Mouse (Mus musculus): ENCODE measurements at regions not wholly inside any gene's neighbourhood (a gene's known extent, or its start where the extent isn't known, plus 50 kb on each side); places are given as distances from the start of the nearest gene placed in this dataset.
"Not testable (repeated sequence)": the region's sequence is repeated elsewhere in the genome, so short reads cannot be mapped to it uniquely, and the experiment has no call there.

GRCm38 (mm10) chr13:5920422-5920821 is 59.1 kb downstream of the Klf6 start:
- peak; percentile 24 for DNase-seq (ENCODE audit: low read depth, low spot score)

GRCm38 (mm10) chr13:5931433-5931832 is 70.2 kb downstream of the Klf6 start:
- no peak for DNase-seq (ENCODE audit: low read depth, low spot score)

- DNase-seq (ENCODE audit: low read depth, low spot score), result no peak
Observed at GRCm38 (mm10) chr13:5937436-5937835, 76.2 kb downstream of the Klf6 start.

DNA sequence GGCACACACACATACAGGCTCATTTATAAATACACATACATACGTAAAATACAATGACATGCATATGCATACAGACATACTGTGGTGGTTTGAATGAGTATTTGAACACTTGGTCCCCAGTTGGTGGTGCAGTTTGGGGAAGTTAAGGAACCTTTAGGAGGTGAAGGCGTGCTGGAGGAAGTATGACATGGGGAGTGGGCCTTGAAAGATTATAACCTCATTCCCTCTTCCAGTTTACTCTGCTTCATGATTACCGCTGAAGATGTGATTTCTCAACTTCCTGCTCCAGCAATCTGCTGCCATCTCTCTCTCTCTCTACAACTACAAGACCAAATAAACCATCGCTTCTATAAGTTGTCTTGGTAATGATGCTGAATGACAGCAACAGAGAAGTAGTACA is 76.7 kb downstream of the Klf6 start:
- DNase-seq (ENCODE audit: low read depth, low spot score), result no peak

- peak; percentile 56 for DNase-seq (ENCODE audit: low read depth, low spot score)
Observed at GRCm38 (mm10) chr13:5939368-5939767, 78.1 kb downstream of the Klf6 start.

- DNase-seq (ENCODE audit: low read depth, low spot score), result no peak
Observed at GRCm38 (mm10) chr13:5952863-5953262, 91.6 kb downstream of the Klf6 start.

GRCm38 (mm10) chr13:5955121-5955520 is 93.8 kb downstream of the Klf6 start:
- not testable (repeated sequence) for DNase-seq (ENCODE audit: low read depth, low spot score)

GRCm38 (mm10) chr13:5956145-5956544 is 94.9 kb downstream of the Klf6 start:
- no peak for DNase-seq (ENCODE audit: low read depth, low spot score)

- no peak for DNase-seq (ENCODE audit: low read depth, low spot score)
Observed at GRCm38 (mm10) chr13:5962947-5963346, 101.7 kb downstream of the Klf6 start.

DNA sequence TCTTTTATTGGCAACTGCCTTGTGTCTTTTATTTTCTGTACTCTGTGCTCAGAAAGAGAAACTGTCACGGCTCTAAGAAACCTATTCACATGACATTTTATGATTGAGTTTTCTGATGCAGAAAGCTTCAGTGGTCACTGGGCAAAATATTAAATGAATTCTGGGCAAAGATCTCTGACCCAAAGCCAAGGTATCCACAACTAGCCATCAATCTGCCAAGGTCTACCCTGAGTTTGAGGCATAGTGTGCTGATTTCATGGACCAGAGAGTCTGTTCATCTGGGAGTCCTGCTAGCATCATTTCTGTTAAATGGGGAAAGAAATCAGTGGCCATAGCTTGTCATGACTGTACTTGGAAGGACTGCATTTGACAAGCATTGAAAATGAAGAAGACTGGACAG is 103.3 kb downstream of the Klf6 start:
- DNase-seq (ENCODE audit: low read depth, low spot score), result no peak

- no peak for DNase-seq (ENCODE audit: low read depth, low spot score)
Observed at GRCm38 (mm10) chr13:5978615-5979014, 117.3 kb downstream of the Klf6 start.

DNA sequence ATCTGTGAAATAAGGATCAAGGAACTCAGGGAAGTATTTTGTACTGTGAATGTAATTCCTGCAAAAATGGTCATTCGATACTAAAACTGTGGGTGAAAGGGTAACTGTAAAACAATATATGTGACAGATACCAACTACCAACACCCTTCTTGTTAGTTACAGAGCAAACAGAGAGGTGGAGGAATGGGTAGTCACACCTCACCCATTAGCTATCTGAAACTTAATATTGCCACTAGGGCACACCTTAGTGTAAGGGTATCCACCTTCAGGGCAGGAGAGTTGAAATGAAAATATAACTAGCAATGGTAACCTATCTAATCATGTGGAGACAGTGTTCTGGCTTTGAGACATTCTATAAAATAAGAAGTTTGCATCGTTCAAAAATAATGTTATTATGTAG is 126.2 kb downstream of the Klf6 start:
- DNase-seq (ENCODE audit: low read depth, low spot score), result no peak

DNA sequence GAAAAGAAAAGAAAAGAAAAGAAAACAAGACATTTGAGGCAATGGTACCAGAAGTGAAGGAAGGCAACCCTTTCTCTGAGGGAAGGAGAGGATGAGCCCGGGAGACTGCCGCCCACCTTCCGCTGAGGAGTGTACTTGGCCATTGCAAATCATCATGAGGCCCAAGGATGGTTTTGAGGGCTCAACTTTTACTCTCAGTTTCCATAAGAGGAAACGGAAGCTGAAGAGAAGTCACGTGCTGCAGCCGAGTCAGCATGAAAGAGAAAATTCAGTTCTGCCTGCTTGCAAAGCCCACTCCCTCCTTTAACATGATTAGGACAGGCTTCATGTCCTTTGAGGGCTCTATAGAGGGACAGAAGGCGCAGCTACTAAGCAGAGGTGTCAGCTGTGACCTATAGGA is 127.1 kb downstream of the Klf6 start:
- no peak for DNase-seq (ENCODE audit: low read depth, low spot score)

DNA sequence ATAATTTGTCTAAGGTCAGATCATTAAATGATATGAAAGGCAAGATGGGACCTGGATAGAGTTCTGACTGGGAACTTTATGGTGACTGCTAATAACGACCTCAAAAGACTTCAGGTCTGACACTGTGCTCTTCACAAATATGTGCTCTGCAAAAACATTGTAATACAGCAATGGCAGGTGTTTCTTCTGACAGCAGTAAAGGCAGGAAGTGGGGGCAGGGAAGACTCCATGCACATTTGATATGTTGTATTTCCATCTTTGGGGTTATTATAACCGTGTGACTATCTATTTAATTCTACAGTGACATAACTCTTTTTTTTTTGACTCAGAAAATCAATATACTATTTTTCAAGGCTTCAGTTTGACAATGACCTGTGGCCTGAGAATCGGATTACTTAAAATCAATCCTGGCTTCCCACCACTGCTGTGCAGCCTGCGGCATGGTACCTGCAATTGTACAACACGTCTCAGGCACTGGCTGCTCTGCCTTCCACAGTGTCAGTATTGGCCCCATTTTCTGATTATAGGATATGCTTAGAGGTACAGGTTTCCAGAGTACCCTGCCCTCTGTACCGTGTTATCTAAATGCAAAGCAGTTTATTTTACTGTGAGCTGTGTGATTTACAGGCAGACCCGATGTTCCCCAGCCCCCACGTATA is 139.4 kb downstream of the Klf6 start:
- DNase-seq (ENCODE audit: low read depth, low spot score), result no peak

DNA sequence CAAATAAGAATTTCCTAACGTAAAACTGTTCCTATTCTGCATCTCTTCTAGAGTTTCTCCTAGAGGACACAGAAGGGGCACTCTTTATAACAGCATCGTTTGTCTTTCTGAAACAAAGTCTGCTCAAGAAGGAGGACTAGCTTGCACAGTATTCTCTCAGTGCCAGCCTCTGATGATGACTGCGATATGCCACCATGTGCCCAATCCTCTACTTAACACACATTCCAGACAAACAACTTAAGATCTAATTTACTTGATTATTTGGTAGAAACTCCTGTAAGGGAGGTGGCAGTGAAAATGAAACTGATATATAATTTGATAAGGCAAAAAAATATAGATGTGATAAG is 139.9 kb downstream of the Klf6 start:
- DNase-seq (ENCODE audit: low read depth, low spot score), result no peak

GRCm38 (mm10) chr13:6005901-6006300 is 144.6 kb downstream of the Klf6 start:
- no peak for DNase-seq (ENCODE audit: low read depth, low spot score)

DNA sequence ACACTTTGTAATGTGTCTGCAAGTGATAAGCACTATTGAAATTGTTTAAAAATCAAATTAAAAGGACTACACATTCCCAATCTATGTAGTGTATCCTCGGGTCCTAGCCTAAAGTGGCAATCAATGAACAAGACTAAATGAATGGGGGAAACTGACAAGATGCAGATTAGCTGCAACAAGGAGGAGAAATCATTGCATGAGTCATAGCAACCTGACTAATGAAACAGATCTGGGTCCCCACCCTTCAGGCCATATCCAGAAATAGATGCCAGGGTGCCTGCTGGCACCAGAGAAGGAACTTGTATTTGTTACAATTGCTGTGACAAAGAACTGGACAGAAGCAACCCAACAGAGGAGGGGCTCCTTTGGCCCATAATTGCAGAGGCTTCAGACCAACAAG is 148.4 kb downstream of the Klf6 start:
- no peak for DNase-seq (ENCODE audit: low read depth, low spot score)

DNA sequence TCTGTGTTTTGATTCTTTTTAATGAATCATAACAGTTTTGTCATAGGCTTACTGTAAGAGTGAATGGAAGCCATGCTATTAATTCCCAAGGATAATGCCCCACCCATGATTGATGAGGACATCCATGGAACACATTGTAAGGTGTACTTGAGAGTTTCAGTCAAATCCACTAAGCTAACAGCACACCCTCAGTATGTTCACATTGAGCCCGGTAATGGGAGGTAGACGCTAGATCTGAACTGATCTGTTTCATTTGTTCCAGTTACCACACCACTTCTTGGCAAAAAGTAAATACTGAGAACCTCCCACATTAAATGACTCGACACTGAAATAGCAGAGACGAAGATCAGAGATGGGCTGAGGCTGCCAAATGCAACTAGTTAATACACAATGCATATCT is 165.9 kb downstream of the Klf6 start:
- DNase-seq (ENCODE audit: low read depth, low spot score), result no peak

GRCm38 (mm10) chr13:6028878-6029277 is 167.6 kb downstream of the Klf6 start:
- no peak for DNase-seq (ENCODE audit: low read depth, low spot score)

DNA sequence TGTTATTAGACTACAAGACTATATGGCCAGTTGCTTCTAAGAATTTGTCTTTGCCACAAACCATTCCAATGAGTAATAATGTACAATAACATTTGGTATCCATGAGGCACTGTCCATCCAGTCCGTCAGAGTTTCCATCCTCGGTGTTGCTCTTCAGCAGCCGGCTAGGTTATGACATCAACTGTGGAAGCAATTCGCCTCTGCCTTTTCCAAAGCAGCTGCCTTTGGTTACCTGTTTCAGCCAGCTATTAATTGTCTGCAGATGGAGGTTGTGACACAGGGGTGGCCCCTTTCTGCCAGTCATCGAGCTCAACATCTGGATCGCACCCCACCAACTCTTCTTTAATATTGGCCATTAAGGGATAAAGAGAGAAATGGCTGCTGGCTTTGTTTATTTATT is 168.2 kb downstream of the Klf6 start:
- DNase-seq (ENCODE audit: low read depth, low spot score), result peak; percentile 2

DNA sequence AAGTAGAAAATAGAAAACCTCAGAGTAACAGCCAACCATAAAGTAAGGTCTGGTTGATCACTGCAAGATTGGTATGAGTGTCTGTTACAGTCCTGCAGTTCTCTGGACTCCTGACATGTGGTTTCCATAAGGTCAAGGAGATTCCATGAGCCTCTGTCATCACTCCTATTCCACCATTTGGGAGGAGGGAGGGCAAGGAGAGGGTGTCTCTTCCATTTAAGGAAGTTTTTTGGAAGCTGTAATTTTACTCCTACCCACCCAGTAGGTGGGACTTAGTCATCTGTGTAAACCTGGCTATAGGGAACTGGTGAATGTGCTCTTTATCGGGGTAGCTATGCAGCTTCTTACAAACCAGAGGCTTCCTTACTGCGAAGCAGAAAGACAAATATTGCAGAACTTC is 168.8 kb downstream of the Klf6 start:
- no peak for DNase-seq (ENCODE audit: low read depth, low spot score)

GRCm38 (mm10) chr13:6040132-6040531 is 178.8 kb downstream of the Klf6 start:
- DNase-seq (ENCODE audit: low read depth, low spot score), result no peak

DNA sequence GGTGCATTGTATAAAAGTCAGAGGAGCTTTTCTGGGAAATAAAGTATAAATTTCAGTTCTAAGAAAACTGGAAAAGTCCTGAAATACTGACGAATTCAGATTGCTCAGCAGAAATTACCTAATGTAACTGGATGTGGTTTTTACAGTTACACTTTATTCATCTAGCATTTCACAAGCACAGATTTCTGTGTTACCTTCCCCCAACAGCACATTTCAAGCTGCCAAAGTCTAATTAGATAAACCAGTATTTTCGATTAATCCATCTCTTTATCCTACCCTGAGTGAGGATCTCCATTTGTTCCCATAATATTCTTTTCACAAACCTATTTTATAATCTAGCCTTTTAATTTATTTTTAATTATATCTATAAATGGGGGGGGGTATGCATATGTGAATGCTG is 179.4 kb downstream of the Klf6 start:
- DNase-seq (ENCODE audit: low read depth, low spot score), result no peak

DNA sequence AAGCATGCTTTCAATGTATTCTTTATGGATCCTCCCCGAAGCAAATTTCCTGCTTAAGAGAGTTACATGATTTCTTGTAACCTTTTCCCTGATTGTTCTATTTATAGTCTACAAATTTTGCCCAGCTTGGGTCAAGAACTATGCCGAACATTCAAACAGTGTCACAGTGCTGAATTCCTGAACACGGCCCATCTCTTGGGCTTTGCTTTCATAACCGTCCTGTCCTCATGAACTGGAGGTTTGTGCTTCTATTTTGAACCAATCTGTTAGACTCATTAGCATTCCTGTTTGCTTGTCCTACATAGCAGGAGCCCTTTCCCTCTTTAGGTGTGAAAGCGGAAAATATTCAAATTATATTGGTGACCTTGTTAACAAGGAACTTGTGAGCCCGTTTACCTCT is 181.2 kb downstream of the Klf6 start:
- no peak for DNase-seq (ENCODE audit: low read depth, low spot score)
